Mouse (Mus musculus) embryonic stem cell, embryonic (primary cell): ENCODE data around the gene Cypt2.
"Not testable (repeated sequence)": the region's sequence is repeated elsewhere in the genome, so short reads cannot be mapped to it uniquely, and the experiment has no call there.

Experiments used
- CTCF ChIA-PET, 4 experiments: fragments of 300-600 bp in 2 of 4; fragments of 350-600 bp in 2 of 4; sonication (Branson Sonifier 250); formaldehyde crosslinking; loops; one replicate each; lab custom pipeline; 2022; ENCODE audit warnings: inconsistent platforms in 2 of 4; lab: Charles Lee
- POLR2A ChIA-PET, 4 experiments: fragments of 300-600 bp in 2 of 4; fragments of 350-600 bp in 2 of 4; sonication (Branson Sonifier 250); formaldehyde crosslinking; loops; one replicate each; lab custom pipeline; 2022; ENCODE audit warnings: antibody characterized with exemption in 4 of 4, inconsistent platforms in 1 of 4; lab: Charles Lee

Cypt2 gene

DNA sequence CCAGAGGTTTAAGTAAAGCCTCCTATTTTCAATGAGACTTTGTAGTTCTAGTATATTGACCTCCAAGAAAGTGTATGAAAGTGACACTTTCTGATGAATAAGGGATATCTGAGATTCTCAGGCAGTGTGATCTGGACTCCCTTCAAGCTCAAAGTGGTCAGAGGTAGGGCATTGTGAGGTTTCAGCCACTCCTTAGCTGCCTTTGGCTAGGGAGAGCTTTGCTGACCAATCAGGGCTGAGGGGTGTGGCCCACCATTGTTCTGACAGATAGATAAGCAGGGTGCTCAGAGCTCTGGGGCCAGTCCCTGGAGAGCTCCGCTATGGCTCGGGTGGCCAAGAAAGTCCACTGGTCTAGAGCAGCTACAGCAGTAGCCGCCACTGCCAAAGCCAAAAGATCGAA, at the start of gene Cypt2:
Cypt2 (plus strand) TSS at position 301 of the 400 bp plus-strand sequence.
- CTCF ChIA-PET, POLR2A ChIA-PET: not testable (repeated sequence)

DNA sequence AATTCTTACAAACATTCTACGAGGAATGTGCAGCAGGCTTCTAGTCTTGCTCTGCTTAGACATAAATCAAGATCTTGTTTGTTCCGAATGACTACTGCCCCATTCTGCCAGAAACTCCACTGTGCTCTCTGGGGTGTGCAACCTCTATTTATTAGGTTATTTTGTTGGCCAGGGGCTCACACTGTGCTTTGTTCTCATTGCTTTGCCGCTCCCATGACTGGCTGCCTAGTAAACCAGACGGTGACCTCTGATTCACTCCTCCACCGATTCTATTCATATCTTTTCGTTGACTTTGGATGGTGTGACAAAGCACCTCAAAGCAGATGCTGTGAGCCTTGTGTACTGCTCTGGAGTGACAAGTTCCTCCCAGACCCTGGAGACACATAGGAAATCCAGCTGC, 46.7 kb downstream of the Cypt2 start:
- CTCF ChIA-PET = no interaction called here
- POLR2A ChIA-PET = interaction anchor here in 1 of 4 experiments (0.7 kb wide), 1 partner anchor 660 kb away, joined by 6 read pairs; no protein-coding TSS in a partner anchor
